Mouse (Mus musculus) colon, adult 2 months (tissue): ENCODE results near the gene Sipa1l2. TPM values are rescaled to one million over a fixed set of nuclear protein-coding genes. Genes with fewer than 3 reads are reported as not detected.

ENCODE experiments used
- polyA plus RNA-seq: library from polyadenylated mRNA; depleted of rRNA; stranded (reverse); fragments of >200 nt; gene quantifications from 2 replicates; pipeline ENCODE4 v1.2.3, GENCODE M21; 2012; rRNA removed

Sipa1l2 gene
- 9.8 and 10.5 TPM in 2 replicates for polyA plus RNA-seq

DNA sequence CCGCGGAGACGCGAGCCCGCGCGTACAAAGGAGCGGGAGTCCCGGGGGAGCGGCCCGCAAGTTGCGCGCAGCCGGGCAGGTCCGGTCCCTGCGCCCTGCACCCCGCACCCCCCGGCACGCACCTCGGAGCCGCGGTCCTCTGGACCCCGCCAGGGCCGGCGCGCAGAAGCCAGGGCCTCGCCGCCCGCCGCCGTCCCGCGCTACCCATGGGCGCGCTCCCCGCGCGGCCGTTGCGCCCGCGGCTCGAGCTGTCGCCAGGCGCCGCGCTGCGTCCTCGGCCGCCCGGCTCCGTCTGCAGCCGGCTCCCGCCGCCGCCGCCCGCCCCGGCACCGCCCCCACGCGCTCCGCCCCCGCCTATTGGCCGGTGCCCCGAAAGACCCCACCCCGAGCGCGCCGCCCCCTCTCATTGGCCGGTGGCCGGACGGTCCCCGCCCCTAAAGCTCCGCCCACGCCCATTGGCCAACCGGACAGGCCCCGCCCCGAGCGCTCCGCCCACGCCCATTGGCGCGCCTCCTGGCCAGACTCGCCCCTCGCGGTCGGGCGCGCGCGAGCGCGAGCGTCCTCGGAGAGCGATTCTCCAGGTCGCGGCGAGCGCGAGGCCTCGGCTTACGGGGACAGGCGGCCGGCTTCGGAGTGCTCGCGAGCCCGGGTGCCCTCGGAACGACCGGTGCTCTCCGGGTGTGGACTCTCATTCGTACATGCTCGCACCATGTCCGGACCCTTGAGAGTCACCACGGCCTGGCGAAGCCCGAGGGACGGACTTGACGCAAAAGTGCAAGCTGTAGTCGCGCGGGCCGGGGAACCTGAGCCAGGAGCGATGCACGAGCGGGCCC is at the start of gene Sipa1l2:
Gene Sipa1l2 (minus strand): TSS at position 276 of the 833 bp plus-strand sequence.

Other genes with a start within 250 kb of the Sipa1l2 start
- gene Map10, start 100.0 kb upstream of the Sipa1l2 start, polyA plus RNA-seq: 1.7 and 2.1 TPM in 2 replicates
- gene Ntpcr, start 160.2 kb upstream of the Sipa1l2 start, polyA plus RNA-seq: 25.4 and 32.6 TPM in 2 replicates